Mouse (Mus musculus) R1 (cell line): ENCODE measurements around the gene Anapc16.

Experiments
- DNase-seq: peaks from one replicate; pipeline ENCODE4 v3.0.0-alpha.2; 2018; ENCODE audit warnings: low read depth, low spot score

The Anapc16 gene

GRCm38 (mm10) chr10:59971813-59972212 is 31.1 kb downstream of the Anapc16 start:
- no peak for DNase-seq

GRCm38 (mm10) chr10:59970450-59971062 is 32.4 kb downstream of the Anapc16 start:
- no peak for DNase-seq

GRCm38 (mm10) chr10:59969821-59970449 is 33.0 kb downstream of the Anapc16 start:
- DNase-seq: no peak

GRCm38 (mm10) chr10:59967309-59967942 is 35.5 kb downstream of the Anapc16 start:
- no peak for DNase-seq

- DNase-seq: peak; percentile 55
Observed at GRCm38 (mm10) chr10:59966743-59967142, 36.2 kb downstream of the Anapc16 start.

- DNase-seq: no peak
Observed at GRCm38 (mm10) chr10:59965788-59966187, 37.1 kb downstream of the Anapc16 start.

- no peak for DNase-seq
Observed at GRCm38 (mm10) chr10:59965362-59965695, 37.6 kb downstream of the Anapc16 start.

GRCm38 (mm10) chr10:59964504-59965361 is 38.2 kb downstream of the Anapc16 start:
- no peak for DNase-seq

- no peak for DNase-seq
Observed at GRCm38 (mm10) chr10:59963609-59964008, 39.3 kb downstream of the Anapc16 start.

GRCm38 (mm10) chr10:59959517-59959916 is 43.4 kb downstream of the Anapc16 start:
- DNase-seq: peak; percentile 51

GRCm38 (mm10) chr10:59958458-59958857 is 44.5 kb downstream of the Anapc16 start:
- no peak for DNase-seq

GRCm38 (mm10) chr10:59957171-59958149 is 45.5 kb downstream of the Anapc16 start:
- DNase-seq: peak; percentile 59

- no peak for DNase-seq
Observed at GRCm38 (mm10) chr10:59956681-59957080, 46.3 kb downstream of the Anapc16 start.

- peak; percentile 52 for DNase-seq
Observed at GRCm38 (mm10) chr10:59953564-59954039, 49.3 kb downstream of the Anapc16 start.

- no peak for DNase-seq
Observed at GRCm38 (mm10) chr10:59952781-59953563, 50.0 kb downstream of the Anapc16 start.

GRCm38 (mm10) chr10:59952152-59952780 is 50.7 kb downstream of the Anapc16 start:
- DNase-seq: peak; percentile 43

GRCm38 (mm10) chr10:59951211-59952151 is 51.5 kb downstream of the Anapc16 start, which contains the start of gene Ddit4:
Gene Ddit4 (minus strand): TSS chr10:59951834.
- DNase-seq: peak; percentile 98

- peak; percentile 39 for DNase-seq
Observed at GRCm38 (mm10) chr10:59950716-59951191, 52.2 kb downstream of the Anapc16 start.
